Mouse (Mus musculus) stomach, embryonic 15.5 days (tissue): ENCODE results near the gene Crocc2. TPM values are rescaled to one million over a fixed set of nuclear protein-coding genes. Genes with fewer than 3 reads are reported as not detected.

Source experiments
- ATAC-seq: fragments of 200-750 bp; cut with Nextera tagmentation; 2 replicates; pipeline ENCODE4 v1.8.0; 2017; ENCODE audit warnings: low read depth, moderate number of reproducible peaks, moderate TSS enrichment; ENCODE audit not compliant: insufficient read depth, low FRiP score
- H3K27ac ChIP-seq: fragments of 300-500 bp; sonication (generic); 2 replicates; pipeline ENCODE4 v1.5.1; 2015; ENCODE audit warnings: mild to moderate bottlenecking, inconsistent platforms
- H3K27me3 ChIP-seq: fragments of 300-500 bp; sonication (generic); replicated peaks from 2 replicates; pipeline ENCODE4 v1.6.1; 2015; ENCODE audit warnings: inconsistent platforms
- H3K36me3 ChIP-seq: fragments of 300-500 bp; sonication (generic); 2 replicates; pipeline ENCODE4 v1.6.1; 2015; ENCODE audit warnings: inconsistent platforms
- H3K4me1 ChIP-seq: fragments of 300-500 bp; sonication (generic); 2 replicates; pipeline ENCODE4 v1.6.1; 2015; ENCODE audit warnings: inconsistent platforms
- H3K4me2 ChIP-seq: fragments of 300-500 bp; sonication (generic); 2 replicates; pipeline ENCODE4 v1.6.1; 2015; ENCODE audit warnings: mild to moderate bottlenecking, inconsistent platforms
- H3K4me3 ChIP-seq: fragments of 300-500 bp; sonication (generic); replicated peaks from 2 replicates; pipeline ENCODE4 v1.5.1; 2015; ENCODE audit warnings: inconsistent platforms
- H3K9ac ChIP-seq: fragments of 300-500 bp; sonication (generic); 2 replicates; pipeline ENCODE4 v1.6.1; 2015; ENCODE audit warnings: inconsistent platforms
- H3K9me3 ChIP-seq: fragments of 300-500 bp; sonication (generic); 2 replicates; pipeline ENCODE4 v1.6.1; 2016; ENCODE audit warnings: inconsistent platforms
- WGBS: fragments of 180-500 bp; shearing (Covaris S2); methylation state at CpG from one replicate; pipeline ENCODE4 v1.1.7; 2015; 5-methylcytosine and 5-hydroxymethylcytosine counted together
- polyA plus RNA-seq: library from polyadenylated mRNA; unstranded; fragments of >200 nt; fragmentation: Nextera tagmentation; extraction: Ambion mirVana; gene quantifications from 2 replicates; pipeline ENCODE4 v1.2.1, GENCODE M21; 2015

Crocc2 gene
- polyA plus RNA-seq, 1 experiment from 2014 or later: 0.21 TPM

DNA sequence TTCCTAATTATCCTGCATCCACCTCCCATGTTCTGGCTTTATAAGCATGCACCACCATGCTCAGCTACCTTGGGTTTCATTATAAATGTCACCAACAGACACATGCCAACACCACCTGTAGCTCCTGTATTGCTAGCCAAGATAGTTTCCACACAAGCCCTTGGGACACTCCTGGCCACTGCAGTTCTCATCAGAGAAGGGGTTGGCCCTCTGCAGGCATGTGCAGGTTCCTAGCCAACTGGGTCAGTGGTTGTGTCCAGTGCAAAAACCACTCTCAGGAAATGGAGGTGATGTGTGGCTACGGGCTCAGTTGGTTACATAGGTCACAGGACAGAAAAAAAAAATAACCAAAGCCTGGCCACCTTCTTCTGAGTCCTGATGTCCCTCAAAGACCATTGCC, 25.7 kb upstream of the Crocc2 start:
- WGBS: 88% methylated on average over 1 of the region's 1 CpGs
- Histone ChIP-seq H3K27ac (no peak overlapping the region), H3K27me3 (no peaks in the 10 kb centered on the region), H3K9ac (no peak overlapping the region), H3K4me2 (no peak overlapping the region), H3K4me1 (no peaks in the 10 kb centered on the region), H3K9me3 (no peaks in the 10 kb centered on the region), H3K4me3 (no peak overlapping the region), H3K36me3 (no peaks in the 10 kb centered on the region)
- no peak for ATAC-seq

DNA sequence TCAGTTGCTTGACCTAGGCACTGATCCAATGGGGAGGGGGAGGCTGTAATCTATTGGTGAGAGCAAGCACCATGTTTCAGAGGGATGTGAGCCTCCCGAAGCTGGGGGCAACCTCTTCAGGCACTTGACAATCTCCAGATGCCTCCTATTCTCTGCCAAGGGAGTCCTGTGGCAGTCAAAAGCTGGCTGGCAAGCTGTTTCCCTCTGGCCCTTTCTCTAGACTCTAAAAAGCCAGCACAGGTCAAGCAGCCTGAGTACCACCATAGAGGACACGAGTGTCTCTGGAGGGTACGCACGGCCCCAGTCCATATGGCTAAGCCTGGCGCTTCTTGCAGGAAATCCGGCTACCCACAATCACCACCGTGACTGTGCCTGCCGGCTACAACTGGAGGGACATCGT, 24.3 kb upstream of the Crocc2 start:
- no peak for ATAC-seq

DNA sequence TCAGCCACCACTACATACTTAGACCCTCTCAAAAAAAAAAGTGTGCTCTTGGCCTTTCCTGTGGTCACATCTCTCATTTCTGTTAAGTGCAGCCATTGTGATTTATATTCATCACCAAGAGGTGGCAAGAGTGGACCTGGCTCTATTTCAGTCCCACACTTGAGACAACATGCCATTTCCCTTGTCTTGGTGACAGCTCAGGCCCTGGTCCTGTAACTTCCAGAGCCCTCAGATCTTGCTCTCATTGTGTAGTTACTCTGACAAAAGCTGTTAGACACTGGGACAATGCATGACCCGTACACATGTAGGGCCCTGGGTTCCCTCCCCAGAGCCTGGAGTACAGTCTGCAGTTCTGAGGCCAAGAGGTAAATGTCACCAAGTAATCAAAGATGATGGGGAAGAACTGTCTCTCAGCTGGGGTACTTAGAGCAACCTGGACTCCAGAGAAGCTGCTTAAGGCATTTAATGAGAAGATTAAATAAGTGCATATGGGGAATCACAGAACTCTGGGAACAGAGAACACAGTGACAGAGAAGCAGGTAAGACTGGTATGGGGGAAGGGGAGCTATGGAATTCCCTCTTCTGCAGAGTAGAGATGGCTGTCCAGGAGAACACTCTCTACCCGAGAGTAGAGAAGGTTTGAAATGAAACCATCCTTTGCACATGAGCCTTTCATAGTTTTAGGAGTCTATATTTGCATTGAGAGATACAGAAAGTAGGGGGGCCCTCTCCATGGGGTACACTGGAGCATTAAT, 17.4 kb upstream of the Crocc2 start:
- no peak overlapping the region for H3K4me2 ChIP-seq
- no peak overlapping the region for H3K4me3 ChIP-seq
- ATAC-seq: no peak
- H3K9ac ChIP-seq: no peak overlapping the region
- 60% methylated on average over 2 of the region's 2 CpGs for WGBS
- H3K27ac ChIP-seq: no peak overlapping the region
- H3K4me1 ChIP-seq: no peaks in the 10 kb centered on the region
- H3K9me3 ChIP-seq: no peaks in the 10 kb centered on the region
- H3K27me3 ChIP-seq: no peaks in the 10 kb centered on the region
- H3K36me3 ChIP-seq: no peaks in the 10 kb centered on the region

More for the DNA sequence above, 24.3 kb upstream of the Crocc2 start:
- Histone ChIP-seq H3K36me3 (no peaks in the 10 kb centered on the region), H3K27ac (no peak overlapping the region), H3K9me3 (no peaks in the 10 kb centered on the region), H3K4me1 (no peaks in the 10 kb centered on the region), H3K27me3 (no peaks in the 10 kb centered on the region), H3K4me2 (no peak overlapping the region), H3K9ac (no peak overlapping the region), H3K4me3 (no peak overlapping the region)
- 79% methylated on average over 9 of the region's 9 CpGs for WGBS

DNA sequence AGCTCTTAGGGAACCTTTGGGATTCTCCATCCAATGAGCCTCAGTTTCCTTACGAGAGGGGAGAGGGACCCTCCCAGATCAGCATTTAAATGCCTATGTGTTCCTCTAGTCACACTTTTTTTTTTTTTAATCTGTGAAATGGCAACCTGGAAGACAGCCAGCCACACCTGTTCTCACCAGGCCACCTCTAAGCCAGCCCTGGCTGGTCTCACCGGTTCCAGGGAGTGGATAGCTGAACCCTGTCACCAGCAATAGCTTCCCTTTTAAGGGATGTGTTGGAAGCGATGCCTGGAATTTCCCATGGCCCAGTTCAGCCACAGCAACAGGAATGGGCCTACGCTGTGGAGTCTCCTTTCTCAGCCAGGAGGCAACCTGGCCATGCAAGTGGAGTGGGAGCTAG, 11.0 kb upstream of the Crocc2 start:
- 75% methylated on average over 4 of the region's 4 CpGs for WGBS

DNA sequence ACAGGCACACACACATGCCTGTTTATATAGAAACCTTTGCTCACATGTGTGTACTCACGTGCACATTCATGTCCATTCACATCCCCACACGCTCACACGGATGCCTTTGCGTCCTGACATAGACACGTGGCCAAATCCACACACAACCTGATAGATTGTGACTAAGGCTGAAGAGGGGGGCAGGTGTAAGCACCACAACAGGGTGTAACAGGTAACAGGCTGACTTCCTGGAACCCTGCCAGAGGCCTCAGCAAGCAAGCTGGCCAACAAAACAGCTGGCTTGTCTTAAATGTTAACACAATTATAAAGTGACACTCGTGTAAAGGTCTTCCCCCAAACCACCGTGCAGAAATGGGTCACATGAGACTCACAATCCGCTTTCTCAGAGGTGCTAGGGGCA, 9.6 kb upstream of the Crocc2 start:
- H3K4me1 ChIP-seq: 0 out of 2 replicates have a peak, but pooled peaks cover 6% of the 10 kb centered on the region
- ATAC-seq: no peak
- WGBS: 58% methylated on average over 8 of the region's 8 CpGs
- no peak overlapping the region for H3K9ac ChIP-seq
- H3K4me3 ChIP-seq: no peak overlapping the region
- no peaks in the 10 kb centered on the region for H3K9me3 ChIP-seq
- H3K27ac ChIP-seq: no peak overlapping the region
- H3K4me2 ChIP-seq: no peak overlapping the region
- H3K36me3 ChIP-seq: no peaks in the 10 kb centered on the region
- no peaks in the 10 kb centered on the region for H3K27me3 ChIP-seq

More for the DNA sequence above, 11.0 kb upstream of the Crocc2 start:
- Histone ChIP-seq H3K9ac (no peak overlapping the region), H3K36me3 (no peaks in the 10 kb centered on the region), H3K4me3 (no peak overlapping the region), H3K27me3 (no peaks in the 10 kb centered on the region), H3K4me2 (no peak overlapping the region), H3K9me3 (no peaks in the 10 kb centered on the region), H3K27ac (no peak overlapping the region), H3K4me1 (0 out of 2 replicates have a peak, but pooled peaks cover 6% of the 10 kb centered on the region)
- no peak for ATAC-seq

DNA sequence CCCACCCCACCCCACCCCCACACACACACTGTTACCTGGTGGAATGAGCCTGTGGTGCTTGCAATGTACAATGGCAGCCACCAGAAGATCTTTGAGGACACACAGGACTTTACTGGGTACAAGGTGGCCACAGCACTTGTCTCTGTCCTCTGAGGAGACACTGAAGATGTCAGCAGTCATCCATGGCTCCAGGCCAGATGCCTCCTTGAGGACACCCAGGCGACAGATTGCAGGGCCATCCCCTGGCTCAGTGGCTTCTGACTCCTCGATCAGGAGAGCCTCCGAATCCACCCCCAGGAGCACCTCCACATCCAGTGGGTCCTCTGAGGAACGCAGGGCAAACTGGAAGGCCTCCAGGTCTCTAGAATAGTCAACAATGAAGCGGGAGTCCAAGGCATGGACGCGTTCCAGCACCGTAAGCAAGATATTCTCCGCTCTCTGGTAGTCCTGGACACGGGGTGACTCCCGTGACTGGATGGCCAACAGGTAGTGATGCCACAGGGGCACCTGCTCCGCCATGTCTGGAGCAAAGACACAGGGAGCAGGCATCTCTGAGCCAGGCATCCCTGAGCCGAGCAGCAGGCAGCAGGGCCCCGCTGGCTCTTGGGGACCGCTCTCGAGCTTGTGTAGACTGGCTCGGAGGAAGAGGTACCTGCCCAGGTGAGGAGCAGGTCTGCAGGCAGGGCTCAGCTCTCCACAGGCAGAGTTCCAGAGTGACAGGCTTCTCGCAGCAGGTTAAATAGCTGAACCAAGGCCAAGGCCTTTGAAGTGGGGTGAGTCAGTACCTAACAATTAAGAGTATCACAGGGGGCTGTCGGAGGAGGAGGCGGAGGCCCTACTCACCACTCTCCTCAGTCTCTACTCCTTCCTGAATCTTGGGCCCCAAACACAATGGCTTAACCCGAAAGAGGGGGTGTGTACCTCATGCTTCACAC, 8.7 kb upstream of the Crocc2 start:
- H3K4me3 ChIP-seq: no peak overlapping the region; the same call in 1 of the 2 replicates
- 0 out of 2 replicates have a peak, but pooled peaks have one; percentile 51 for ATAC-seq

DNA sequence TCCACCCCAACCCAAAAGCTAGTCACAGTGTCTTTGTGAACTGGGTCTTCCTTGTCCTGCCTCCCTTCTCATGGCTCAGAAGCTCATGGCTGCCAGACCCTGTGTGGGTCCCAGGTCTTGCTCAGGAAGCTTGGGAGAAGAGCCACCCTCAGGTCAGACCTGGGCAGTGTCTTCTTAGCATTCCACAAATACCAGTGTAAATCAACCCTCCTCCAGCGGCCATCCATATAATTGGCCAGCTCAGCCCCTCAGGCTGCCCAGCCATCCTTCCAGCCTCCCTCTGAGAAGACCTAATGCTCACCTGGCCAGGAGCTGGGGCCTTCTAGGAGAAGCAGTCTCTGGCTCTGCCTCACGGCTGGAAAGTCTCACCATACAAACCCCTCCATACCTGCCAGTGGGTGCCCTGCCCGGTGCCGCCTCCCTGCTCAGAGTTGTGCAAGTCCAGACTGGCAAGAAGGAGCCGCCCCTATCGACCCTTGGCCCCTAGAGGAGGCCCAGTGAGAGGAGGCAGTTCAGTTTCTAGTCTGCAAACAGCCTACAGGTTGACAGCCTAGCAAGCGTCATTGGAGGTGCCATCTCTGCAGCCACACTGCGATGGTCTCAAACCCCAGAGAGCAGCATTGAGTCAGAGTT, 7.9 kb upstream of the Crocc2 start, which contains the start of gene 2310007B03Rik:
2310007B03Rik (minus strand) TSS at position 448 of the 633 bp plus-strand sequence.
- WGBS: 62% methylated on average over 8 of the region's 8 CpGs
- H3K27ac ChIP-seq: peak within 1 kb of the TSS; percentile 68
- no peaks in the 10 kb centered on the region for H3K36me3 ChIP-seq
- peak within 1 kb of the TSS; percentile 9; the same call in 1 of the 2 replicates for H3K4me3 ChIP-seq
- peak; percentile 37; the same call in 1 of the 2 replicates for ATAC-seq
- H3K4me1 ChIP-seq: 0 out of 2 replicates have a peak, but pooled peaks cover 6% of the 10 kb centered on the region
- H3K9me3 ChIP-seq: no peaks in the 10 kb centered on the region
- no peaks in the 10 kb centered on the region for H3K27me3 ChIP-seq
- H3K9ac ChIP-seq: no peak within 1 kb of the TSS
- peak within 1 kb of the TSS; percentile 19; the same call in 1 of the 2 replicates for H3K4me2 ChIP-seq

More for the DNA sequence above, 8.7 kb upstream of the Crocc2 start:
- 0 out of 2 replicates have a peak, but pooled peaks cover 6% of the 10 kb centered on the region for H3K4me1 ChIP-seq
- 71% methylated on average over 21 of the region's 21 CpGs for WGBS
- H3K27ac ChIP-seq: peak overlapping the region; percentile 68; the same call in 1 of the 2 replicates
- no peaks in the 10 kb centered on the region for H3K9me3 ChIP-seq
- no peaks in the 10 kb centered on the region for H3K27me3 ChIP-seq
- no peak overlapping the region for H3K4me2 ChIP-seq
- H3K9ac ChIP-seq: no peak overlapping the region
- no peaks in the 10 kb centered on the region for H3K36me3 ChIP-seq

DNA sequence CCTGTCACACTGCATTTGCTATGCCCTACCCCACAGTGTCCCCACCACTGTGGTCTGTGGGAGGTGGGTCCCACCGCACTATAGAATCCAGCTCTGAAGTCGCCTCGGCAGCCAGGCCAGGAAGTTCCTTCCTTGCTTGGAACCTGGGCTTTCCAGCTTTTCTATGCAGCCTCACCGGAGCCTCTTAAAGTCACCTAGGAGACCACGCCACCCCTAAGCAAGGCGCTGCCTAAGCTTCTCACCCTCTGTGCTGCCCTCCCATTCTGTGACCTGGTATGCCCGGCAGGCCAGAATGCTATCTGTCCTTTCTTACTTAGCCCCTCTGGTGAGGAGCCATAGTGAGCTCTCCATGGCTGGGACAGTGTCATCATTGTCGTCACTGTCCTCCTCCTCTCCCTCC, 7.2 kb upstream of the Crocc2 start:
- H3K4me1 ChIP-seq: 0 out of 2 replicates have a peak, but pooled peaks cover 6% of the 10 kb centered on the region
- H3K36me3 ChIP-seq: no peaks in the 10 kb centered on the region
- H3K9ac ChIP-seq: no peak overlapping the region
- WGBS: 75% methylated on average over 8 of the region's 8 CpGs
- H3K9me3 ChIP-seq: no peaks in the 10 kb centered on the region
- ATAC-seq: no peak
- no peaks in the 10 kb centered on the region for H3K27me3 ChIP-seq
- H3K4me2 ChIP-seq: no peak overlapping the region
- H3K27ac ChIP-seq: 0 out of 2 replicates have a peak overlapping the region, but pooled peaks have one; percentile 68
- H3K4me3 ChIP-seq: no peak overlapping the region

DNA sequence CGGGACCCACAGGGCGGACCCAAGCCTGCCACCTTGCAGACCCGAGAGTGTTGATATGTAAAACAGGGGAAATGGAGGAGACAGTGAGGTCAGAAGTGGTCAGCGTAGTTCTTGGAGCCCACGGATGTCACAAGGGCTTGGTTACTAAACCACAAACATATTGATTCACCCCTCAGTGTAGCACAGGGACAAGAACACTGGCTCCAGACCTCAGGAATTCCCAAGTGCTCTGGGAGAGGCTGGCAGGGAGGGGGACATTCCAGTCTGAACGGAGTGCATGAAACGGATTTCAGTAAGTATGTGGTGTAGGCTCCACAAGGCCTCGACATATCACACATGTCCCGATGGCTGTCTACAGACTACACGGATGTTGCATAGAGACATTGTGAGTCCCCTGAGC, 6.6 kb upstream of the Crocc2 start:
- H3K27me3 ChIP-seq: no peaks in the 10 kb centered on the region
- 73% methylated on average over 10 of the region's 10 CpGs for WGBS
- no peak for ATAC-seq
- H3K9me3 ChIP-seq: no peaks in the 10 kb centered on the region
- H3K9ac ChIP-seq: no peak overlapping the region
- no peak overlapping the region for H3K27ac ChIP-seq
- no peak overlapping the region for H3K4me3 ChIP-seq
- H3K4me2 ChIP-seq: no peak overlapping the region
- 0 out of 2 replicates have a peak, but pooled peaks cover 6% of the 10 kb centered on the region for H3K4me1 ChIP-seq
- H3K36me3 ChIP-seq: no peaks in the 10 kb centered on the region

DNA sequence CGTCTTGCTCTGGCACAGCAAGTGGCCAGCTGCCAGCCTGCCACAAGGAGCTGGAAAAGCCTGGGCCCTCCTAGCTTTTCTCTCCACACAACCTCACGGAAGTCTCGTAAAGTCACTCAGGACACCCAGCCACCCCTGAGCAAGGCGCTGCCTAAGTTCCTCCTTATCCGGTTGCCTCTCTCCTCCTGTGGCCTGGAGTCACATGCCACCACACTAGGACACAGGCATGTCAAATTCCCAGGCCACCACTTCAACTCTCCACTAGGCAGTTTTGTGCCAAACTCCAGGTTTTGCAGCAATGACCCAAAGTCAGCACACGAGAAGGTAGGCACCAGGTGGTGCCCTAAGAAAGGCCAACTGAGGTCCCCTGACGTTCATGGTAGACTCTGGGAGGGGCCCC, 5.9 kb upstream of the Crocc2 start:
- Histone ChIP-seq H3K4me1 (0 out of 2 replicates have a peak, but pooled peaks cover 6% of the 10 kb centered on the region), H3K9ac (no peak overlapping the region), H3K9me3 (no peaks in the 10 kb centered on the region), H3K4me3 (no peak overlapping the region), H3K27ac (no peak overlapping the region), H3K36me3 (no peaks in the 10 kb centered on the region), H3K4me2 (no peak overlapping the region), H3K27me3 (no peaks in the 10 kb centered on the region)
- no peak for ATAC-seq
- 78% methylated on average over 7 of the region's 7 CpGs for WGBS

DNA sequence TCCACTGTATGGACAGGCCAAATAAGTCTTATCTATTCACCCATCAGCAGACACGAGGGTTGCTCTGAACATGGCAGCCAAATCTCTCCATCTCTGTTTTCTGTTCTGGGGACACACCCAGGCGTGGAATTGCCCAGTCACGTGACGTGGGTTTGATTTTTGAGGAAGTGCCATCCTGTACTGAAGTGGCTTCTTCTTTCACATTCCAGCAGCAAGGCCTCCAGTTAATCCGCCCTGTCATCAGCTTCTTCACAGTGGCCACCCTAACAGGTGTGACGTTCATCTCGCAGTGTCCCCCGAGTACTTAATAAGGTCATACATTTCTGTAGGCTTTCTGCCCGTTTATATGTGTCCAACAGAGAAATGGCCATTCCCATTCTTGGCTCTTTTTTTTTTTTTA, 3.1 kb upstream of the Crocc2 start:
- 0 out of 2 replicates have a peak, but pooled peaks cover 3% of the 10 kb centered on the region for H3K27me3 ChIP-seq
- H3K36me3 ChIP-seq: no peaks in the 10 kb centered on the region
- no peak overlapping the region for H3K4me3 ChIP-seq
- H3K27ac ChIP-seq: no peak overlapping the region
- H3K4me2 ChIP-seq: no peak overlapping the region
- H3K4me1 ChIP-seq: 0 out of 2 replicates have a peak, but pooled peaks cover 5% of the 10 kb centered on the region
- H3K9me3 ChIP-seq: no peaks in the 10 kb centered on the region
- no peak overlapping the region for H3K9ac ChIP-seq
- WGBS: 70% methylated on average over 9 of the region's 9 CpGs
- ATAC-seq: no peak
